Mouse (Mus musculus): Measurements from ENCODE around the gene Ptger1.

DNA sequence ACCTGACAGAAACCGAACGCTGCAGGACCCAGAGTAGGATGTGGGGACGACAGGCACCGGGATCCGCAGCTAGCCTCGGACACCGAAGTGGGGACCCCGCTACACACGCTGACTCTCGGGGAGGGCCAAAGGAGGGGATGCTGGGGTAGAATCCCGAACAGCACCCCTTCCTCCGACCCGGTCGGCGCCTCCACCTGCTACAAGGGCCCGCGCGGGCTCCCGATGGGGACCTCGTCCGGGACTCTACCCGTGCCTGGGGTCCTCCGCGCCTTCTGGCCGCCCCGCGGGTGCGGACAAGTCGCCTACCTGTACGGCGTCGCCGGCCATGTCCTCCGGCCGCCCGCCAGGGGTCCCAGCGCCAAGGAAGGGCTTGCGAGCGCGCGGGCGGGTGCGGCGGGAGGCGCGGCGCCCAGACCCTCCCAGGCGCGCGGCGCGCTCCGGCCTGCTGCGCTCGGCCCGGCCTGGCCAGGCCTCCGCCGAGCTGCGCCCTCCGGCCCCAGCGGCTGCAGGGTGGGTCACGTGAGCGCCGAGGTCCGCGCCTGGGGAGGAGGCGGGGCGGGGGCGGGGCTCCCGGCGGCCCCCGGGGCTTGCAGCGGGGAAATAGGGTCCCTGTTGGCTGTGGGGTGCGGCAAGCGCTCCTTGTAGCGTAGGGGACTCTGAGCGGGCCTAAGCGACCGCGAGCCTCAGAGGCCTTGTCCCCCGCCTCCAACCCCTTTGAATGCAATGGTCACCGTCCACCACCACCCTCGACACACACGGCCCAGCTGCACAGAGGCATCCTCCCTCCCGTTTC, 32.4 kb downstream of the Ptger1 start, which contains the start of gene Pkn1:
- TF ChIP-seq GATA1 (IDR thresholded peaks at IDR 0.05; ENCODE audit: low read length) (no peak), TAL1 (IDR thresholded peaks at IDR 0.05; ENCODE audit: low read length) (no peak)
